Mouse (Mus musculus): ENCODE results near the gene Gpr65. TPM values are rescaled to one million over a fixed set of nuclear protein-coding genes. Genes with fewer than 3 reads are reported as not detected.
"Not testable (repeated sequence)": the region's sequence is repeated elsewhere in the genome, so short reads cannot be mapped to it uniquely, and the experiment has no call there.

Gpr65 gene
- 1.4 and 1.9 TPM in 2 replicates for polyA plus RNA-seq (2015; fragmentation: Nextera tagmentation; extraction: Ambion mirVana)

- Histone ChIP-seq H3K4me2 (no peak within 1 kb of the TSS), H3K4me1 (0 out of 2 replicates have a peak, but pooled peaks cover 7% of the 10 kb centered on the region), H3K9me3 (no peaks in the 10 kb centered on the region), H3K9ac (no peak within 1 kb of the TSS), H3K27ac (no peak within 1 kb of the TSS), H3K36me3 (no peaks in the 10 kb centered on the region), H3K27me3 (no peaks in the 10 kb centered on the region), H3K4me3 (no peak within 1 kb of the TSS)
- WGBS: 84% methylated on average over 13 of the region's 13 CpGs
- ATAC-seq (ENCODE audit: borderline replicate concordance, extremely low read depth, low FRiP score, low TSS enrichment): no peak
Observed at GRCm38 (mm10) chr12:98268441-98269369, at the start of gene Gpr65. TSS of gene Gpr65 (plus strand) at chr12:98268635.

GRCm38 (mm10) chr12:98223286-98223685 lies 45.1 kb upstream of the Gpr65 start:
- ATAC-seq (ENCODE audit: borderline replicate concordance, extremely low read depth, low FRiP score, low TSS enrichment): no peak
- Histone ChIP-seq H3K9me3 (no peaks in the 10 kb centered on the region), H3K4me2 (no peak overlapping the region), H3K27ac (no peak overlapping the region), H3K9ac (no peak overlapping the region), H3K27me3 (no peaks in the 10 kb centered on the region), H3K4me3 (no peak overlapping the region), H3K36me3 (no peaks in the 10 kb centered on the region), H3K4me1 (no peaks in the 10 kb centered on the region)
- WGBS: 75% methylated on average over 5 of the region's 5 CpGs

- no peaks in the 10 kb centered on the region for H3K36me3 ChIP-seq
- H3K27me3 ChIP-seq: no peaks in the 10 kb centered on the region
- ATAC-seq (ENCODE audit: borderline replicate concordance, extremely low read depth, low FRiP score, low TSS enrichment): no peak
- H3K4me2 ChIP-seq: no peak overlapping the region
- 85% methylated on average over 2 of the region's 2 CpGs for WGBS
- no peak overlapping the region for H3K4me3 ChIP-seq
- H3K27ac ChIP-seq: no peak overlapping the region
- no peaks in the 10 kb centered on the region for H3K9me3 ChIP-seq
- H3K4me1 ChIP-seq: no peaks in the 10 kb centered on the region
- no peak overlapping the region for H3K9ac ChIP-seq
Observed at GRCm38 (mm10) chr12:98227037-98227436, 41.4 kb upstream of the Gpr65 start.

- H3K9ac ChIP-seq; H3K4me1 ChIP-seq; H3K4me3 ChIP-seq; H3K4me2 ChIP-seq; H3K36me3 ChIP-seq; H3K27ac ChIP-seq; H3K27me3 ChIP-seq; H3K9me3 ChIP-seq; ATAC-seq (ENCODE audit: borderline replicate concordance, extremely low read depth, low FRiP score, low TSS enrichment): not testable (repeated sequence)
- WGBS: 78% methylated on average over 6 of the region's 6 CpGs
Observed at GRCm38 (mm10) chr12:98238478-98238877, 30.0 kb upstream of the Gpr65 start.

- Histone ChIP-seq H3K36me3 (no peaks in the 10 kb centered on the region), H3K4me2 (no peak overlapping the region), H3K9ac (no peak overlapping the region), H3K4me3 (no peak overlapping the region), H3K27ac (no peak overlapping the region), H3K4me1 (no peaks in the 10 kb centered on the region), H3K9me3 (no peaks in the 10 kb centered on the region), H3K27me3 (no peaks in the 10 kb centered on the region)
- 81% methylated on average over 4 of the region's 4 CpGs for WGBS
- ATAC-seq (ENCODE audit: borderline replicate concordance, extremely low read depth, low FRiP score, low TSS enrichment): no peak
Observed at GRCm38 (mm10) chr12:98244161-98244560, 24.3 kb upstream of the Gpr65 start.

- no peak for ATAC-seq (ENCODE audit: borderline replicate concordance, extremely low read depth, low FRiP score, low TSS enrichment)
- WGBS: 90% methylated on average over 5 of the region's 5 CpGs
- H3K9me3 ChIP-seq: no peaks in the 10 kb centered on the region
Observed at GRCm38 (mm10) chr12:98244865-98245264, 23.6 kb upstream of the Gpr65 start.

GRCm38 (mm10) chr12:98246835-98247234 lies 21.6 kb upstream of the Gpr65 start:
- no peak overlapping the region for H3K4me3 ChIP-seq

More at GRCm38 (mm10) chr12:98244865-98245264, 23.6 kb upstream of the Gpr65 start:
- no peak overlapping the region for H3K27ac ChIP-seq
- no peaks in the 10 kb centered on the region for H3K36me3 ChIP-seq
- H3K4me2 ChIP-seq: no peak overlapping the region
- H3K4me1 ChIP-seq: no peaks in the 10 kb centered on the region
- H3K9ac ChIP-seq: no peak overlapping the region
- no peak overlapping the region for H3K4me3 ChIP-seq
- H3K27me3 ChIP-seq: no peaks in the 10 kb centered on the region

GRCm38 (mm10) chr12:98249671-98250070 lies 18.8 kb upstream of the Gpr65 start:
- Histone ChIP-seq H3K4me2 (no peak overlapping the region), H3K4me1 (no peaks in the 10 kb centered on the region)
- ATAC-seq (ENCODE audit: borderline replicate concordance, extremely low read depth, low FRiP score, low TSS enrichment): no peak

More at GRCm38 (mm10) chr12:98246835-98247234, 21.6 kb upstream of the Gpr65 start:
- Histone ChIP-seq H3K27me3 (no peaks in the 10 kb centered on the region), H3K9me3 (no peaks in the 10 kb centered on the region), H3K27ac (no peak overlapping the region), H3K4me1 (no peaks in the 10 kb centered on the region), H3K4me2 (no peak overlapping the region), H3K36me3 (peaks cover 2% of the 10 kb centered on the region; the same call in 1 of the 2 replicates), H3K9ac (no peak overlapping the region)
- WGBS: 51% methylated on average over 4 of the region's 4 CpGs
- ATAC-seq (ENCODE audit: borderline replicate concordance, extremely low read depth, low FRiP score, low TSS enrichment): no peak

GRCm38 (mm10) chr12:98250327-98250726 lies 18.1 kb upstream of the Gpr65 start:
- WGBS: 93% methylated on average over 8 of the region's 8 CpGs
- no peaks in the 10 kb centered on the region for H3K4me1 ChIP-seq

More at GRCm38 (mm10) chr12:98249671-98250070, 18.8 kb upstream of the Gpr65 start:
- no peaks in the 10 kb centered on the region for H3K27me3 ChIP-seq
- H3K9ac ChIP-seq: no peak overlapping the region
- H3K36me3 ChIP-seq: peaks cover 5% of the 10 kb centered on the region; the same call in 1 of the 2 replicates
- H3K9me3 ChIP-seq: no peaks in the 10 kb centered on the region
- H3K4me3 ChIP-seq: no peak overlapping the region
- 80% methylated on average over 3 of the region's 3 CpGs for WGBS
- no peak overlapping the region for H3K27ac ChIP-seq

GRCm38 (mm10) chr12:98252417-98252816 lies 16.0 kb upstream of the Gpr65 start:
- H3K9me3 ChIP-seq: no peaks in the 10 kb centered on the region
- no peak overlapping the region for H3K4me2 ChIP-seq
- no peak overlapping the region for H3K4me3 ChIP-seq
- no peak for ATAC-seq (ENCODE audit: borderline replicate concordance, extremely low read depth, low FRiP score, low TSS enrichment)
- H3K36me3 ChIP-seq: peaks cover 5% of the 10 kb centered on the region; the same call in 1 of the 2 replicates
- WGBS: 72% methylated on average over 2 of the region's 2 CpGs
- H3K27me3 ChIP-seq: no peaks in the 10 kb centered on the region
- no peak overlapping the region for H3K9ac ChIP-seq
- H3K27ac ChIP-seq: no peak overlapping the region
- 0 out of 2 replicates have a peak, but pooled peaks cover 1% of the 10 kb centered on the region for H3K4me1 ChIP-seq

More at GRCm38 (mm10) chr12:98250327-98250726, 18.1 kb upstream of the Gpr65 start:
- Histone ChIP-seq H3K4me3 (no peak overlapping the region), H3K9ac (no peak overlapping the region), H3K36me3 (peaks cover 5% of the 10 kb centered on the region; the same call in 1 of the 2 replicates), H3K27me3 (no peaks in the 10 kb centered on the region), H3K27ac (no peak overlapping the region), H3K9me3 (no peaks in the 10 kb centered on the region), H3K4me2 (no peak overlapping the region)
- ATAC-seq (ENCODE audit: borderline replicate concordance, extremely low read depth, low FRiP score, low TSS enrichment): no peak

GRCm38 (mm10) chr12:98255373-98255995 lies 13.0 kb upstream of the Gpr65 start:
- Histone ChIP-seq H3K4me3 (no peak overlapping the region), H3K27ac (no peak overlapping the region), H3K9me3 (no peaks in the 10 kb centered on the region), H3K27me3 (no peaks in the 10 kb centered on the region), H3K4me1 (peaks cover 9% of the 10 kb centered on the region; the same call in 1 of the 2 replicates), H3K4me2 (no peak overlapping the region), H3K36me3 (0 out of 2 replicates have a peak, but pooled peaks cover 2% of the 10 kb centered on the region), H3K9ac (no peak overlapping the region)
- no peak for ATAC-seq (ENCODE audit: borderline replicate concordance, extremely low read depth, low FRiP score, low TSS enrichment)
- WGBS: 80% methylated on average over 13 of the region's 13 CpGs

All from lung, embryonic 15.5 days (tissue).